Mouse (Mus musculus) olfactory bulb, adult 2 months (tissue): ENCODE results near the gene Tm7sf3.

ENCODE experiments used
- CTCF ChIP-seq: fragments of 200-500 bp; IDR thresholded peaks from 2 replicates; pipeline ENCODE4 v1.5.1; 2012; ENCODE audit warnings: low read depth, mild to moderate bottlenecking, low read length, moderate library complexity; ENCODE audit not compliant: insufficient read depth
- POLR2A ChIP-seq: fragments of 200-500 bp; IDR thresholded peaks from 2 replicates; pipeline ENCODE4 v1.6.1; 2012; ENCODE audit warnings: mild to moderate bottlenecking, low read depth, low read length, moderate library complexity; ENCODE audit not compliant: insufficient read depth

DNA sequence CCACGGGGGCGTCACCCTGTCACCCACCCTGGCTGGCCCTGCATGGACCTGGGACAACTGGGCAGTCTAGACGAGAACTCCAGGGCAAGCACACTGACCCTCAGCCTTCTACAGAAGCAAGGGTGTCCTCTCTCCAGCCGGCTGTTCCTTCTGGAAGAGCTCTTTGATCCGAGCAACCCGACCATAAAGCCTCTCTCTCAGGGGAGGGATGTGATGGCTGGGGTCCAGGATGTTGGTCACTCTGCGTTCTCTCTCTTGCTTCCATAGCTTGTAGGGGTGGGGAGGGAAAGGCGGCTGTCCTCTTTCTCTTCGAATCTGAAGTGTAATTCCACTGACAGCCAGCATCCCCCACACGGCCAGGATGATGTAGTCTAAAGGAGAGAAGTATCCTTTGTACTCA, 39.0 kb downstream of the Tm7sf3 start:
- TF ChIP-seq CTCF (no peak), POLR2A (no peak)
